Mouse (Mus musculus) midbrain, embryonic 12.5 days (tissue): Measurements from ENCODE around the gene Itsn1. TPM values are rescaled to one million over a fixed set of nuclear protein-coding genes. Genes with fewer than 3 reads are reported as not detected.

Experiments used
- ATAC-seq: fragments of 200-750 bp; cut with Nextera tagmentation; 2 replicates; pipeline ENCODE4 v1.8.0; 2017; ENCODE audit warnings: low read depth, moderate TSS enrichment, moderate library complexity; ENCODE audit not compliant: low FRiP score
- H3K27ac ChIP-seq: fragments of 300-500 bp; sonication (generic); replicated peaks from 2 replicates; pipeline ENCODE4 v1.5.1; 2016; ENCODE audit warnings: mild to moderate bottlenecking
- H3K27me3 ChIP-seq: fragments of 300-500 bp; sonication (generic); 2 replicates; pipeline ENCODE4 v1.6.1; 2016; ENCODE audit warnings: mild to moderate bottlenecking
- H3K36me3 ChIP-seq: fragments of 300-500 bp; sonication (generic); 2 replicates; pipeline ENCODE4 v1.6.1; 2016
- H3K4me1 ChIP-seq: fragments of 300-500 bp; sonication (generic); 2 replicates; pipeline ENCODE4 v1.6.1; 2016
- H3K4me2 ChIP-seq: fragments of 300-500 bp; sonication (generic); replicated peaks from 2 replicates; pipeline ENCODE4 v1.6.1; 2016; ENCODE audit warnings: mild to moderate bottlenecking, moderate library complexity
- H3K4me3 ChIP-seq: fragments of 300-500 bp; sonication (generic); 2 replicates; pipeline ENCODE4 v1.5.1; 2016; ENCODE audit warnings: mild to moderate bottlenecking
- H3K9ac ChIP-seq: fragments of 300-500 bp; sonication (generic); replicated peaks from 2 replicates; pipeline ENCODE4 v1.6.1; 2016; ENCODE audit warnings: mild to moderate bottlenecking, moderate library complexity
- H3K9me3 ChIP-seq: fragments of 300-500 bp; sonication (generic); 2 replicates; pipeline ENCODE4 v1.6.1; 2016; ENCODE audit warnings: mild to moderate bottlenecking
- WGBS: fragments of 180-500 bp; shearing (Covaris S2); methylation state at CpG from one replicate; pipeline ENCODE4 v1.1.7; 2016; 5-methylcytosine and 5-hydroxymethylcytosine counted together
- polyA plus RNA-seq: library from polyadenylated mRNA; unstranded; fragments of >200 nt; fragmentation: Nextera tagmentation; extraction: Ambion mirVana; gene quantifications from 2 replicates; pipeline ENCODE4 v1.2.1, GENCODE M21; 2016

Itsn1 gene
- polyA plus RNA-seq, 1 experiment from 2014 or later = 75.4 TPM

- Histone ChIP-seq H3K27ac (no peak overlapping the region), H3K4me1 (peaks cover 14% of the 10 kb centered on the region), H3K9me3 (no peaks in the 10 kb centered on the region), H3K36me3 (peaks cover 59% of the 10 kb centered on the region), H3K4me3 (no peak overlapping the region), H3K27me3 (no peaks in the 10 kb centered on the region), H3K9ac (no peak overlapping the region), H3K4me2 (no peak overlapping the region)
- 75% methylated on average over 9 of the region's 9 CpGs for WGBS
- ATAC-seq = no peak
Measured at GRCm38 (mm10) chr16:91825774-91826325, 96.8 kb downstream of the Itsn1 start.

- Histone ChIP-seq H3K9me3 (no peaks in the 10 kb centered on the region), H3K4me3 (no peak overlapping the region), H3K27me3 (no peaks in the 10 kb centered on the region), H3K36me3 (peaks cover 52% of the 10 kb centered on the region), H3K9ac (no peak overlapping the region), H3K4me2 (no peak overlapping the region), H3K27ac (peak overlapping the region; percentile 26; the same call in 1 of the 2 replicates), H3K4me1 (peaks cover 14% of the 10 kb centered on the region)
- no peak for ATAC-seq
- WGBS = 26% methylated on average over 2 of the region's 2 CpGs
Measured at GRCm38 (mm10) chr16:91826893-91827292, 97.8 kb downstream of the Itsn1 start.

- Histone ChIP-seq H3K4me3 (no peak overlapping the region), H3K36me3 (peaks cover 47% of the 10 kb centered on the region), H3K27ac (no peak overlapping the region), H3K4me2 (no peak overlapping the region), H3K27me3 (no peaks in the 10 kb centered on the region), H3K9me3 (no peaks in the 10 kb centered on the region), H3K9ac (no peak overlapping the region), H3K4me1 (peaks cover 14% of the 10 kb centered on the region)
- ATAC-seq = no peak
- 63% methylated on average over 5 of the region's 5 CpGs for WGBS
Measured at GRCm38 (mm10) chr16:91827456-91827855, 98.4 kb downstream of the Itsn1 start.

- Histone ChIP-seq H3K4me1 (peaks cover 14% of the 10 kb centered on the region), H3K4me2 (no peak overlapping the region), H3K9me3 (no peaks in the 10 kb centered on the region), H3K4me3 (no peak overlapping the region), H3K9ac (no peak overlapping the region), H3K27ac (no peak overlapping the region), H3K36me3 (peaks cover 40% of the 10 kb centered on the region), H3K27me3 (no peaks in the 10 kb centered on the region)
- no peak for ATAC-seq
- 83% methylated on average over 7 of the region's 7 CpGs for WGBS
Measured at GRCm38 (mm10) chr16:91828160-91828559, 99.1 kb downstream of the Itsn1 start.

- WGBS = 57% methylated on average over 5 of the region's 5 CpGs
- Histone ChIP-seq H3K36me3 (peaks cover 40% of the 10 kb centered on the region), H3K27me3 (no peaks in the 10 kb centered on the region), H3K9ac (no peak overlapping the region), H3K27ac (no peak overlapping the region), H3K4me3 (no peak overlapping the region), H3K4me2 (no peak overlapping the region), H3K9me3 (no peaks in the 10 kb centered on the region), H3K4me1 (peaks cover 14% of the 10 kb centered on the region)
- ATAC-seq = no peak
Measured at GRCm38 (mm10) chr16:91828603-91829002, 99.5 kb downstream of the Itsn1 start.

- 87% methylated on average over 5 of the region's 5 CpGs for WGBS
- peaks cover 40% of the 10 kb centered on the region for H3K36me3 ChIP-seq
- no peak for ATAC-seq
Measured at GRCm38 (mm10) chr16:91829121-91829520, 100.0 kb downstream of the Itsn1 start.

GRCm38 (mm10) chr16:91830260-91830659 lies 101.2 kb downstream of the Itsn1 start:
- Histone ChIP-seq H3K27ac (no peak overlapping the region), H3K9me3 (no peaks in the 10 kb centered on the region), H3K9ac (no peak overlapping the region), H3K36me3 (peaks cover 40% of the 10 kb centered on the region), H3K4me2 (no peak overlapping the region), H3K4me1 (peaks cover 14% of the 10 kb centered on the region), H3K27me3 (no peaks in the 10 kb centered on the region), H3K4me3 (no peak overlapping the region)
- ATAC-seq = no peak
- WGBS = 71% methylated on average over 23 of the region's 23 CpGs

More at GRCm38 (mm10) chr16:91829121-91829520, 100.0 kb downstream of the Itsn1 start:
- Histone ChIP-seq H3K4me3 (no peak overlapping the region), H3K4me1 (peaks cover 14% of the 10 kb centered on the region), H3K27ac (no peak overlapping the region), H3K9ac (no peak overlapping the region), H3K9me3 (no peaks in the 10 kb centered on the region), H3K27me3 (no peaks in the 10 kb centered on the region), H3K4me2 (no peak overlapping the region)

GRCm38 (mm10) chr16:91833121-91833520 lies 104.0 kb downstream of the Itsn1 start:
- Histone ChIP-seq H3K4me3 (no peak overlapping the region), H3K9me3 (no peaks in the 10 kb centered on the region), H3K9ac (no peak overlapping the region), H3K36me3 (peaks cover 38% of the 10 kb centered on the region), H3K4me2 (no peak overlapping the region), H3K27me3 (no peaks in the 10 kb centered on the region), H3K4me1 (peaks cover 28% of the 10 kb centered on the region), H3K27ac (no peak overlapping the region)
- WGBS = 91% methylated on average over 5 of the region's 5 CpGs
- ATAC-seq = no peak

GRCm38 (mm10) chr16:91833558-91833957 lies 104.5 kb downstream of the Itsn1 start:
- Histone ChIP-seq H3K4me1 (peaks cover 28% of the 10 kb centered on the region), H3K27ac (no peak overlapping the region), H3K36me3 (peaks cover 35% of the 10 kb centered on the region), H3K27me3 (no peaks in the 10 kb centered on the region), H3K4me2 (no peak overlapping the region), H3K4me3 (no peak overlapping the region), H3K9ac (no peak overlapping the region), H3K9me3 (no peaks in the 10 kb centered on the region)
- WGBS = 86% methylated on average over 2 of the region's 2 CpGs
- no peak for ATAC-seq

GRCm38 (mm10) chr16:91833981-91834380 lies 104.9 kb downstream of the Itsn1 start:
- Histone ChIP-seq H3K4me2 (no peak overlapping the region), H3K36me3 (peaks cover 36% of the 10 kb centered on the region), H3K27ac (no peak overlapping the region), H3K4me3 (no peak overlapping the region), H3K4me1 (peaks cover 28% of the 10 kb centered on the region), H3K27me3 (no peaks in the 10 kb centered on the region), H3K9ac (no peak overlapping the region), H3K9me3 (no peaks in the 10 kb centered on the region)
- 92% methylated on average over 1 of the region's 1 CpGs for WGBS
- ATAC-seq = no peak

GRCm38 (mm10) chr16:91835790-91836189 lies 106.7 kb downstream of the Itsn1 start:
- peaks cover 23% of the 10 kb centered on the region for H3K4me1 ChIP-seq
- H3K27ac ChIP-seq = peak overlapping the region; percentile 78
- no peaks in the 10 kb centered on the region for H3K27me3 ChIP-seq
- no peak for ATAC-seq
- no peak overlapping the region for H3K4me2 ChIP-seq
- H3K36me3 ChIP-seq = peaks cover 38% of the 10 kb centered on the region
- no peak overlapping the region for H3K9ac ChIP-seq
- no peaks in the 10 kb centered on the region for H3K9me3 ChIP-seq
- H3K4me3 ChIP-seq = no peak overlapping the region
- 74% methylated on average over 6 of the region's 6 CpGs for WGBS

- peak; percentile 59 for ATAC-seq
- H3K9me3 ChIP-seq = no peaks in the 10 kb centered on the region
- peaks cover 44% of the 10 kb centered on the region for H3K36me3 ChIP-seq
- H3K27ac ChIP-seq = peak overlapping the region; percentile 78
- H3K27me3 ChIP-seq = no peaks in the 10 kb centered on the region
- 0 out of 2 replicates have a peak overlapping the region, but pooled peaks have one; percentile 3 for H3K4me2 ChIP-seq
- WGBS = 49% methylated on average over 18 of the region's 18 CpGs
- no peak overlapping the region for H3K9ac ChIP-seq
- peaks cover 23% of the 10 kb centered on the region for H3K4me1 ChIP-seq
- no peak overlapping the region for H3K4me3 ChIP-seq
Measured at GRCm38 (mm10) chr16:91836592-91837557, 107.8 kb downstream of the Itsn1 start.
